Mouse (Mus musculus) heart, postnatal 25 days (tissue): ENCODE measurements at regions not wholly inside any gene's neighbourhood (a gene's known extent, or its start where the extent isn't known, plus 50 kb on each side); places are given as distances from the start of the nearest gene placed in this dataset.
"Not testable (repeated sequence)": the region's sequence is repeated elsewhere in the genome, so short reads cannot be mapped to it uniquely, and the experiment has no call there.

Experiments
- DNase-seq: peaks from one replicate; pipeline ENCODE4 v3.0.0; 2022; ENCODE audit warnings: low spot score
- intact Hi-C: fragments of 180-260 bp; cut with DNase I; formaldehyde crosslinking; loops from one replicate; pipeline ENCODE4 v1.15.1; 2025

- intact Hi-C loops: loop anchor here (5.0 kb wide), 1 partner anchor 75 kb away; no protein-coding TSS in a partner anchor
- no peak for DNase-seq
These were observed 77.2 kb upstream of the Galnt18 start for GRCm38 (mm10) chr7:111856977-111857376.

- DNase-seq: no peak
- intact Hi-C loops: loop anchor here (5.0 kb wide), 1 partner anchor 73 kb away; no protein-coding TSS in a partner anchor
These were observed 75.5 kb upstream of the Galnt18 start for GRCm38 (mm10) chr7:111855309-111855708.

GRCm38 (mm10) chr7:111846417-111846816 is 66.6 kb upstream of the Galnt18 start:
- no peak for DNase-seq
- intact Hi-C loops: no loop called here

- DNase-seq: no peak
- intact Hi-C loops: no loop called here
These were observed 63.9 kb upstream of the Galnt18 start for GRCm38 (mm10) chr7:111843715-111844114.

- intact Hi-C loops: no loop called here
- no peak for DNase-seq
These were observed 61.0 kb upstream of the Galnt18 start for GRCm38 (mm10) chr7:111840826-111841225.

DNA sequence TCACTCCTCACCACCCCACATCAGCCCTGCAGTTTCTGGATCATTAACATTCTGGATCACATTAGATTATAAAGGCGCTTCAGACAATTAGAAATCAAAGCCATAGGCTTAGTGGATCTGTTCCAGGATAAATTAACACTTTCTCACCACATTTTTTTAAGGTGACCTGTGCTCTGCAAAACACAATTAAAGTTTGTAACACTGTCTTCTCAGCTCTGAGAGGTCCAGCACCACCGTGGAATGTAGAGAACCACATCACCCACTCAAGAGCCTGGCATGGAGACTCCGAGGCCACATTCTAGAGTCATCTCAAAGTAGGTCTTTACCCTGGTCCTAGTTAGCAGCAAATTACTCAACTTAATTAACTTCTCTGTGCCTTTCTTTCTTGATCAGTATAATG is 58.4 kb upstream of the Galnt18 start:
- intact Hi-C loops: no loop called here
- no peak for DNase-seq

GRCm38 (mm10) chr7:111834356-111834755 is 54.6 kb upstream of the Galnt18 start:
- DNase-seq, intact Hi-C loops: not testable (repeated sequence)

DNA sequence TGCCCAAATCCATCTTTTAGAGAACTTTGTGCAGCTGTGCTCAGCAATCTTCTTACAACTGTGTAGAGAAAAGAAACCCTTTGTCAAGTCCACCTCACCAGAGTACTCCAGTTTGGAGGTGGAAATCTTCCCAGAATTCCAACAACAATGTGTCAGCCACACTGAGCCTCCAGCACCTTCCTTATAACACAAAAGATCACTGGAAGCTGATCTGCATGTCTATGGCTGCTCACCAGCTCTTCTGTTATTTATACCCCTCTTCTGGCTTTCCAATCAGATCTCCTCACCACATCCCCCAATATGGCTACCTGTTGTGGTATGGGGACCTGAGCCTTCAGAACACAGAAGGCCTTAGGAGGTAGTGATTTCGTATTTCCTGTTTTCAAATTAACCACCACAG is 50.2 kb upstream of the Galnt18 start:
- intact Hi-C loops: no loop called here
- no peak for DNase-seq
